Comparison of ENCODE assay signal across 8 mouse cellular contexts in the genomic region with DNA sequence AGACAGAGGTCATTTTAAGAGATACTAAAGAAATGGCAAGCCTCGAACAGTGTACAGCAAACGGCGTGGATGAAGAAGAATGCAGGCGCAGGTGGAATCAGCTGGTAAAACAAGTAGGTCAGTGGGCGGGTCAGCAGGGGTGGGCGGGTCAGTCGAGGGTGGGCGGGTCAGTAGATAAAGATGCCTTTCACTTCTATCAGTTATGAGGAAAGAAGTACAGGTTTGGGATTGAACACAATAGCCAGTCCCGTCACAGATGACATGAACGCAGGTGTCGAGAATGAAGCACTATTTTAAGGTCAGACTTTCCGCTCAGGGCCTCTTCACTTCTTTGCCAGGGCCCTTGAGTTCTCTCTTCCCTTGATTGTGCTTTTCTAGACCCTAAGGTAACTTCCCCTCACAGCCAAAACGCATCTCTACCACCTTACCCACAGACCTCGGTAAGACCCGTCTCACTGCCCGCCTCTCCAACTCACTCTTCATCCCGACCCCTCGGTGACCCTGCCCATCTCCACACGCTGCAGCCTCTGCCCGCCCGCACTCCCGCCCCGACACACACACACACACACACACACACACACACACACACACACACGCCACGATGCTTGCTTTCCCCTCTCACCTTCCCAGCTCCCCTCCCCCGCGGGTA. TPM values are rescaled to one million over a fixed set of nuclear protein-coding genes. Genes with fewer than 3 reads are reported as not detected.
DNase-seq lines count a peak whose midpoint lies in the region; ATAC-seq and TF ChIP-seq lines count a peak whose summit lies in the region.

No protein-coding gene starts in this region.

- no peak for TF ChIP-seq CTCF in lung, adult 2 months (IDR thresholded peaks at IDR 0.05; ENCODE audit: insufficient read depth, low read length)

- peak overlapping the region; percentile 93 for H3K4me3 ChIP-seq in lung, adult 2 months (replicated peaks; ENCODE audit: extremely low read depth, low read depth, low read length)
- H3K4me3 ChIP-seq in embryonic facial prominence, embryonic 15.5 days (replicated peaks), result peak overlapping the region; percentile 66
- peak overlapping the region; percentile 63 for H3K4me3 ChIP-seq in midbrain, embryonic 16.5 days (ENCODE audit: low read depth, low read length)

- no peak for TF ChIP-seq POLR2A in lung, adult 2 months (IDR thresholded peaks at IDR 0.05; ENCODE audit: borderline replicate concordance, extremely low read depth, low read depth, low read length)

- peaks cover 5% of the 10 kb centered on the region; the same call in 1 of the 2 replicates for H3K36me3 ChIP-seq in embryonic facial prominence, embryonic 15.5 days
- H3K36me3 ChIP-seq in midbrain, embryonic 16.5 days (ENCODE audit: control insufficient read depth, insufficient read depth, low read length), result no peaks in the 10 kb centered on the region

- peak overlapping the region; percentile 44 for H3K9ac ChIP-seq in embryonic facial prominence, embryonic 15.5 days
- peak overlapping the region; percentile 70 for H3K9ac ChIP-seq in midbrain, embryonic 16.5 days (ENCODE audit: low read depth, low read length)

- peak; percentile 9 for DNase-seq in lung, adult 2 months
- DNase-seq in lung, postnatal 10 days, result no peak
- peak; percentile 30 for DNase-seq in kidney, postnatal 10 days
- no peak for DNase-seq in thymus, postnatal 4 days
- DNase-seq in frontal cortex, postnatal 14 days (ENCODE audit: low spot score in 2 of 2), result no peak
- DNase-seq in thymus, postnatal 14 days, result no peak

- ATAC-seq in embryonic facial prominence, embryonic 15.5 days (ENCODE audit: insufficient number of reproducible peaks, low FRiP score, low TSS enrichment, low read depth), result 0 out of 2 replicates have a peak, but pooled peaks have one; percentile 1
- peak; percentile 54; the same call in 1 of the 2 replicates for ATAC-seq in midbrain, embryonic 16.5 days

- H3K27ac ChIP-seq in embryonic facial prominence, embryonic 15.5 days (replicated peaks), result peak overlapping the region; percentile 48; the same call in 1 of the 2 replicates
- peak overlapping the region; percentile 77 for H3K27ac ChIP-seq in midbrain, embryonic 16.5 days (ENCODE audit: low read length)

- H3K9me3 ChIP-seq in embryonic facial prominence, embryonic 15.5 days (replicated peaks), result no peaks in the 10 kb centered on the region
- no peaks in the 10 kb centered on the region for H3K9me3 ChIP-seq in midbrain, embryonic 16.5 days (replicated peaks; ENCODE audit: control insufficient read depth, low read length, poor library complexity, severe bottlenecking)

- H3K4me1 ChIP-seq in lung, adult 2 months (ENCODE audit: control insufficient read depth, insufficient read depth, low read length), result no peaks in the 10 kb centered on the region; the same call in 1 of the 2 replicates
- peaks cover 7% of the 10 kb centered on the region for H3K4me1 ChIP-seq in embryonic facial prominence, embryonic 15.5 days
- H3K4me1 ChIP-seq in midbrain, embryonic 16.5 days (ENCODE audit: control insufficient read depth, insufficient read depth, low read length), result peaks cover 14% of the 10 kb centered on the region

- peak overlapping the region; percentile 65 for H3K4me2 ChIP-seq in embryonic facial prominence, embryonic 15.5 days (replicated peaks)
- H3K4me2 ChIP-seq in midbrain, embryonic 16.5 days (ENCODE audit: low read length), result peak overlapping the region; percentile 70

- H3K27me3 ChIP-seq in embryonic facial prominence, embryonic 15.5 days, result no peaks in the 10 kb centered on the region
- H3K27me3 ChIP-seq in midbrain, embryonic 16.5 days (ENCODE audit: control insufficient read depth, insufficient read depth, low read depth, low read length), result no peaks in the 10 kb centered on the region

- WGBS in lung, adult 2 months, result 5% methylated on average over 27 of the region's 27 CpGs
- WGBS in embryonic facial prominence, embryonic 15.5 days, result 6% methylated on average over 27 of the region's 27 CpGs
- 9% methylated on average over 25 of the region's 27 CpGs for WGBS in midbrain, embryonic 16.5 days

RNA-seq across cellular contexts. Expression of a gene that starts 0.5 kb away (rescaled TPM):
- polyA plus RNA-seq in lung, adult 2 months (2012; rRNA removed), result 2.4 and 2.5 TPM in 2 replicates
- polyA plus RNA-seq in embryonic facial prominence, embryonic 15.5 days (2015; fragmentation: Nextera tagmentation; extraction: Ambion mirVana), result 3.6 and 3.7 TPM in 2 replicates
- 5.3 and 6.9 TPM in 2 replicates for polyA plus RNA-seq in midbrain, embryonic 16.5 days (2015; fragmentation: Nextera tagmentation; extraction: Ambion mirVana)

RNA-seq across cellular contexts. Expression of a gene that starts 9.0 kb away (rescaled TPM):
- 1.4 and 1.8 TPM in 2 replicates for polyA plus RNA-seq in lung, adult 2 months (2012; rRNA removed)
- polyA plus RNA-seq in embryonic facial prominence, embryonic 15.5 days (2015; fragmentation: Nextera tagmentation; extraction: Ambion mirVana), result 0.45 and 0.71 TPM in 2 replicates
- polyA plus RNA-seq in midbrain, embryonic 16.5 days (2015; fragmentation: Nextera tagmentation; extraction: Ambion mirVana), result 1.9 and 4.1 TPM in 2 replicates

RNA-seq across cellular contexts. Expression of a gene that starts 45.1 kb away (rescaled TPM):
- polyA plus RNA-seq in lung, adult 2 months (2012; rRNA removed), result 125 and 126 TPM in 2 replicates
- 61.5 and 62.2 TPM in 2 replicates for polyA plus RNA-seq in embryonic facial prominence, embryonic 15.5 days (2015; fragmentation: Nextera tagmentation; extraction: Ambion mirVana)
- 19.5 and 22.6 TPM in 2 replicates for polyA plus RNA-seq in midbrain, embryonic 16.5 days (2015; fragmentation: Nextera tagmentation; extraction: Ambion mirVana)

Comparison
In these comparisons a context has a peak if more than half of its experiments do, and no peak if none do; other contexts are left out.
1. DNase-seq: peak in lung, adult 2 months (single experiment) and kidney, postnatal 10 days (single experiment); none in lung, postnatal 10 days (single experiment), thymus, postnatal 4 days (single experiment), frontal cortex, postnatal 14 days (0 of 2) and thymus, postnatal 14 days (single experiment).
2. Peak in every context shown above with its lines, with median percentiles within 50 percentile points of each other: H3K4me3 ChIP-seq.